Mouse (Mus musculus) layer of hippocampus, adult 2 months (tissue): ENCODE data around the gene Ms4a4d. TPM values are rescaled to one million over a fixed set of nuclear protein-coding genes. Genes with fewer than 3 reads are reported as not detected.
"Not testable (repeated sequence)": the region's sequence is repeated elsewhere in the genome, so short reads cannot be mapped to it uniquely, and the experiment has no call there.

Experiments used
- DNase-seq, 2 experiments: peaks; one replicate each; pipeline ENCODE4 v3.0.0; 2022; ENCODE audit warnings: low spot score in 2 of 2
- H3K27ac ChIP-seq: fragments of 200-600 bp; 2 replicates; pipeline ENCODE4 v1.8.1; 2022
- H3K4me3 ChIP-seq: fragments of 200-600 bp; 2 replicates; pipeline ENCODE4 v1.8.1; 2022; ENCODE audit warnings: mild to moderate bottlenecking
- CTCF ChIP-seq: fragments of 200-600 bp; conservative IDR thresholded peaks from 2 replicates; pipeline ENCODE4 v1.8.1; 2022; ENCODE audit warnings: antibody characterized with exemption, mild to moderate bottlenecking, moderate library complexity
- long read RNA-seq, 2 experiments: library from polyadenylated mRNA; stranded (forward); transcript quantifications; one replicate each; pipeline ENCODE4 v2.0.0; 2021; ENCODE audit warnings: borderline mapping rate in 2 of 2
- total RNA-seq, 2 experiments: library from RNA; stranded (reverse); gene quantifications; 2 replicates each; pipeline ENCODE4 v1.2.3; 2021

Ms4a4d gene
- total RNA-seq = not detected
- long read RNA-seq, experiment 1 = 0 reads
- long read RNA-seq, experiment 2 = 0 reads

DNA sequence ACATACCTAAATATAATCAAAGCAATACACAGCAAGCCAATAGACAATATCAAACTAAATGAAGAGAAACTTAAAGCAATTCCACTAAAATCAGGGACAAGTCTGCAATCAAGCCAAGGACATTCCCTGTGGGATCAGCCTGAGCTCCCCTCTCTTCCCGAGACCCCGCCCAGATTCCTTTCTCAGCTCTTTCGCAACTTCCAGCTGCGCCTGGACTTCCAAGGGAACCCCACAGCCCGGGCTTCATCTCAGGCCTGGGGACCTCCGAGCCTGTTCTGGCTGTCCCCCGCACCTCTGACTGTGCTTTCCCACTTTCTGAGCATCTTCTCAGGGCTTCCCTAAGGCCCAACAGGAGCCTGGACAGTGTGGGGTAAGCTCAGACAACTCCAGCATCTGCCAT lies at the start of gene Ms4a4d:
TSS of gene Ms4a4d (plus strand) at position 209 of the 400 bp plus-strand sequence.
- DNase-seq = no peak
- Histone ChIP-seq H3K27ac (no peak within 1 kb of the TSS), H3K4me3 (no peak within 1 kb of the TSS)
- TF ChIP-seq CTCF = no peak

DNA sequence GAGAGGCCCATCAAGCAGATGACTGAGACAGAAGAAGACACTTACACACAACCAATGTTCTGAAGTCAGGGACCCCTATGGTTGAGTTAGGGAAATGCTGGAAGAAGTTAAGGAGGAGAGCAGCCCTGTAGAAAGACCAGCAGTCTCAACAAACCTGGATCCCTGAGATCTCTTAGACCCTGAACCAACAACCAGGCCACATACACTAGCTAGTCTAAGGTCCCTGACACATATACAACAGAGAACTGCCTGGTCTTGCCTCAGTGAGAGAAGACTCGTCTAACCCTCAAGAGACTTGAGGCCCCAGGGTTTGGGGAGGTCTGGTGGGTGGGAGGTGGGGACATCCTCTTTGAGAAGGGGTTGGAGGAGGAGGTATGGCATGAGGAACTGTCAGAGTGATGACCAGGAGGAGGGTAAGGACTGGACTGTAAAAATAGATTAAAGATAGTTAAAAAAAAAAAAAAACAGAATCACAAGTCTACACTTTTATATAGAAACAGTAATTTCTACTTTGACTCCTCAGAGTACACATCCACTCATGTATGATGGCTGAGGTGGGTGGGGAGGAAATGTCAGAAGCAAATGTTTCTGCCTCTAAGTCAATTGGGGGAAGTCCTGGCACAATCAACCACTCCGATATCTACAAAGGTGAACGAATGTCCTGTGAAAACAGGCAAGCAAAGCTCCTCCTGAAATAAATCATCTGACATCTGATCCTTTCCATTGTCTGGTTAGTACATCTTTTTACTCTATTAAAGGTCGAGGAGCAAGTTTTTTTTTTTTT lies 45.0 kb upstream of the Ms4a4d start:
- H3K4me3 ChIP-seq = no peak overlapping the region
- no peak for TF ChIP-seq CTCF
- H3K27ac ChIP-seq = no peak overlapping the region
- no peak for DNase-seq

DNA sequence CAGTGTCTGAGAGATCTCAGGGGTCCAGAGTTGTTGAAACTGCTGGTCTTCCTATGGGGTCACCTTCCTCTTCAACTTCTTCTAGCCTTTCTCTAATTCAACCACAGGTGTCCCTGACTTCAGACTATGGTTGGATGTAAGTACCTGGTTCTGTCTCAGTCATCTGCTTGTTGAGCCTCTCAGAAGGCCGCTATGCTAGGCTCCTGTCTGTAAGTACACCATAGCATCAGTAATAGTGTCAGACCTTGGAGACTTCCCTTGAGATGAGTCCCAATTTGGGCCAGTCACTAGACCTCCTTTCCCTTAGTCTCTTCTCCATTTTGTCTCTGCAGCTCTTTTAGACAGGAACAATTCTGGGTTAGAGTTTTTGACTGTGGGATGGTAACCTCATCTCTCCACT lies 43.9 kb upstream of the Ms4a4d start:
- TF ChIP-seq CTCF = no peak
- Histone ChIP-seq H3K4me3 (no peak overlapping the region), H3K27ac (no peak overlapping the region)
- no peak for DNase-seq

DNA sequence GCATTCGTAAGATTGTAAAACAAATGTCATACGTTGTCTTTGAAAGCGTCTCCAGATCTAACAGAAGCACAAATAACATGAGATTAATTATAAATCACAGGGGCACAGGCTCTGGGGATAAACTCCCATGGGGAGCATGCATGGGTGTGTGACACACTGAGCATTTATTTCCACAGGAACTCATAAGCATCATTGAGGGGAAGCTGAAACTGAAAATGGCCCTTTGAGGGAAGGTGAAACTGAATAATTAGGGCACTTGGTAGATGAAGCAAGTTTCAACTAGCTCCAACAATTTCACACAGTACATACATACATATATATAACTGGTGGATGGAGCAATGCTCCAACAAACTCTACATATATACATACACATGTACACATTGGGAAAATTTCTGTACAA lies 42.1 kb upstream of the Ms4a4d start:
- Histone ChIP-seq H3K27ac (no peak overlapping the region), H3K4me3 (no peak overlapping the region)
- TF ChIP-seq CTCF = no peak
- DNase-seq = no peak

DNA sequence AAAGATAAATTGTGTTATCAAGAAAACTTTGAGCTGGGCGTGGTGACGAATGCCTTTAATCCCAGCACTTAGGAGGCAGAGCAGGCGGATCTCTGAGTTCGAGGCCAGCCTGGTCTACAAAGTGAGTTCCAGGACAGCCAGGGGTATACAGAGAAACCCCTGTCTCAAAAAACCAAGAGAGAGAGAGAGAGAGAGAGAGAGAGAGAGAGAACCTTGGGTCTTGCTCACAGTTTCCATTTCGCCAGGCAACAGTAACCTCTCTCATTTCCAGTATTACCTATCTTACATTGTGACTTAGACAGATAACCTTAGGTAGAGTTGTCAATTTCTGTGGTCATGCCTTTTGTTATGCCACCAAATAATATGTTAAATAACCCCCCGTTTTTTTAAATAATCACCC lies 40.2 kb upstream of the Ms4a4d start:
- no peak for DNase-seq
- Histone ChIP-seq H3K4me3 (no peak overlapping the region), H3K27ac (no peak overlapping the region)
- no peak for TF ChIP-seq CTCF

DNA sequence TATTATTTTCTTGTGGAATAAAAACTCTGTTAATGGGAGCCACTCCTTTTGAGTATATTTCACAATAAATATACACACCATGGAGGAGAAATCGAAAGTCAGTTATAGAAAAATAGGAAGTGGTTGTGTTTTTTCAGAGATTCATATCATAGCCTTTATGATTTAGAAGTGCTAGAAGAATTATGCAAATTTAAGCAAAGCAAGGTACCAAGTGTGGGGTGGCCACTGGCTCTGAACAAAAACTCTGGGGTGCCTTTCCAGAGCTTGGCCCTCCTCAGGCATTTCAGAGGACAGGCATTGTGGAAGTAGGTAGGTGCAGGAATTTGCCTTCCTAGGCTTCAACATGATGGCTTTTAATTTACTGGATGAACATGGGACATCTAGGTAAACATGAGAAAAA lies 39.3 kb upstream of the Ms4a4d start:
- not testable (repeated sequence) for DNase-seq, H3K27ac ChIP-seq, H3K4me3 ChIP-seq

DNA sequence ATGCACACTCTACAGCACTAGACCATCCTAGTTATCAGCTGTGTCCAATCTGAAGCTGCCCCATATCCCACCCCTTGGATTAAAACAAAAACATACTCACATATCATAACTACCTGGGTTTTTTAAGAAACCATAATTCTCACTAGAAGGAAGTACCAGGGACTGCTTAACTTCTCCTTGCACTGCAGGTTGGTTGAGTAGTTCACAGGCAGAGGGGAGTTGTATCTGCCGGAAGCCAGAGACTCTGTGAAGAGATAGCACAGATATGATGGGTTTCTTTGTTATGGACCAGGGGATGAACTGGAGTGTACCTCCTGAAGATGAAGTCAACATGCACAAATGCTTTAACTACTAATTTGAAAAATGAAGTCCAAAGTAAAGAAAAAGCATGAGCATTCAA lies 35.8 kb upstream of the Ms4a4d start:
- no peak for DNase-seq
- no peak overlapping the region for H3K27ac ChIP-seq
- H3K4me3 ChIP-seq = no peak overlapping the region
- TF ChIP-seq CTCF = no peak

DNA sequence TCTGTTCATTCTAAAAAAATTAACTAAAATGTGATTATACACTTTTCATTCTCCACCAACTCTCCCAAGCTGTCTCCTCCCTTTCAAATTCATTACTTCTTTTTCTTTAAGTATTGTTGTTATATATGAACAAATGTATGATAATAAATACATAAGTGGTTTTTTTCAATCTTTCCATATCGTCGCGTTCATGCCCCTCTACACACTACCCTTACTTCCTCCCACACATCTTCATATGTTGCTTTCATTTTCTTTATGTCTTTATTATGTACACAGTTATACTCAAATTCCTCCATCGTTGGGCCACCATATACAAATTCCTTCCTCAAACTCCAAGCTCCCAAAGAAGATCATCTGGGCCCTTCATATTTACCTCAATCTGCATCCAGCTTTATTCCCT lies 35.3 kb upstream of the Ms4a4d start:
- no peak overlapping the region for H3K4me3 ChIP-seq
- DNase-seq = no peak
- H3K27ac ChIP-seq = no peak overlapping the region
- no peak for TF ChIP-seq CTCF

DNA sequence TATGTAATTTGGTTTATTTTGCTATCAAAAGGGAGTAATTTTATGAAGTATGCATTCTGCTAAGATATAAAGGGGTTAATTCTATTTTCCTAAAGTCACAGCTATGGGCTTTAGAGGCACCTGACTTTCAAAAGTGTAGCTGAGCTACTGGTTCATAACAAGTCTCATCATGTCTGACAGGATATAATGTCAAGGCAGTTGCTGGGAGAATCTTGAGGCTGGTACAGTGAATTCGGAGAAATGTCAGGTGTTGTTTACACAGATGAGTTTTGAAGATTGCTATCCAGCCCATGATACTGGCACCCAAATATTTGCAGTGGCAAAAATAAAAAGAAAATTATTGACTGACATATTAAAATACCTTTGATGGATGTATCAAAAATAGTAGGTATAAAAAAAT lies 31.7 kb upstream of the Ms4a4d start:
- Histone ChIP-seq H3K4me3 (no peak overlapping the region), H3K27ac (no peak overlapping the region)
- no peak for DNase-seq
- TF ChIP-seq CTCF = no peak

DNA sequence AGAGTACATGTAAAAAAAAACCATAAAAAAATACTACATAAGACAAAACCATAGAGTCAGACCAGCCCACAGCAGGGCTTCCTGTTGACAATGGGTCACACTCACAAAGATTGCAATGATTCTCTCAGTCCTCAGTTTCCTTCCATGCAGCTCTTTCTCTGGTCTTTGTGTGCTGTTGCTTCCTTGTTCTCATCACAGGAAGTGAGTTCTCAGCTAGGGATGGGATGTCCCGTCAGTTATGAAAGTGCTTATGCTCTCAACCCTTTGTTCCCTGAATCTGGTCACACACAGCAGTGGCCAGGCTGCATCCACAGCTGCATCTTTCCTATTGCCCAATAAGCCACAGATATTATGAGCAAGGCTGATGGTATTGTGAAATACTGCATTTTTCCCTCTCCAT lies 23.1 kb upstream of the Ms4a4d start:
- DNase-seq = no peak
- no peak for TF ChIP-seq CTCF
- Histone ChIP-seq H3K27ac (no peak overlapping the region), H3K4me3 (no peak overlapping the region)

DNA sequence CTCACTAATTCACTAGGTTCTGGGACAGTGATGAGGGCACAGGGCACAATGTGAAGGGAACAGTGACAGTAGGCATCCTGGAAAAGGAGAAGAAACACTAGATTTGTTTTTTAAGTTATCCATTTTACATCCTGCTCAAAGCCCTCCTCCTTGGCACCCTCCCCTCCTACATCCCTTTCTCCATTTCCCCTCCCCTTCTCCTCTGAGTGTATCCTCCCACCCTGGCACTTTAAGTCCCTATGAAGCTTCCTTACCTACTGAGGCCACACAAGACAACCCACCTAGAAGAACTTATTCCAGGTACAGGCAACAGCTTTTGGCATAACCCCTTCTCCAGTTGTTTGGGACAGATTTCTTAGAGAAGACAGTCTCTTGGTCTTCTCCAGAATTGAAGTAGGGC lies 20.4 kb upstream of the Ms4a4d start, which contains the start of gene Ms4a6b:
TSS of gene Ms4a6b (plus strand) at position 267 of the 400 bp plus-strand sequence.
- TF ChIP-seq CTCF = no peak
- DNase-seq = no peak
- no peak within 1 kb of the TSS for H3K4me3 ChIP-seq
- no peak within 1 kb of the TSS for H3K27ac ChIP-seq

DNA sequence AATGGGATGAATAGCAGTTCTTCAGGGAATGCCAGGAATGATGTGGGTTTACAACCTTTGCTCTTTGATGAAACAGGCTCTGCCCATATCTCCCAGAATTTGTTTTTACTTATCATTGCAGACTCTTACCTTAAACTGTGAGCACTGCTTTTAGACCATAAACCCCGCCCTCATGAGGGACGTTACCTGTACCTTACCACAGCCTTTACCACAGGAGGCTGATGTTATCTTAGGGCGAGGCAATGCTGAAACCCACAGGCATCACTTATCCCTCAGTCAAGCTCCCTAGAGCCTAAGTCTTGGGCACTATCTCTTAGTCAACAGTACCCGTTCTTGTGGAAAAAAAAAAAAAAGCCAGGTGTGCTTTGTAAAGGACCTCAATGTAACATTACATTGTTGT lies 19.8 kb upstream of the Ms4a4d start:
- no peak for DNase-seq
- TF ChIP-seq CTCF = no peak
- no peak overlapping the region for H3K4me3 ChIP-seq
- no peak overlapping the region for H3K27ac ChIP-seq

DNA sequence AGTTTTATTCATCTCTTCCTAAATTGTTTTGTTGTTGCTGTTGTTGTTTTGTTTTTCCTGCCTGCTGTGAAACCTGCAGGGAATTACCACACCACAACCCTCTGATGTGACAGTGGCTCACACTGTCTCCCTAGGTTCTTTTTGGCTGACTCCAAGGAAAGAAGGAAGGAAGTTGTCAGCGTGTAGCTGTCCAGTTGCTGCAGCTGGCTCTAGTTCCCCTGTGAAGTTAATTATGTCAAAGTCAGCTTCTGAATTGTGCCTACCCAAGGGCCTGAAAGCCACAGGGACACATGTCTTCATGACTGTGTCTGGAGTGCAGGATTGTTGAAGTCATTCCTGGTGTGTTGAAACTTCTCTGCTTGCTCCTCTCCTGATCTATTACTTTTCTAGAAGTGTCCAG lies 19.2 kb upstream of the Ms4a4d start:
- DNase-seq, H3K27ac ChIP-seq, H3K4me3 ChIP-seq: not testable (repeated sequence)

DNA sequence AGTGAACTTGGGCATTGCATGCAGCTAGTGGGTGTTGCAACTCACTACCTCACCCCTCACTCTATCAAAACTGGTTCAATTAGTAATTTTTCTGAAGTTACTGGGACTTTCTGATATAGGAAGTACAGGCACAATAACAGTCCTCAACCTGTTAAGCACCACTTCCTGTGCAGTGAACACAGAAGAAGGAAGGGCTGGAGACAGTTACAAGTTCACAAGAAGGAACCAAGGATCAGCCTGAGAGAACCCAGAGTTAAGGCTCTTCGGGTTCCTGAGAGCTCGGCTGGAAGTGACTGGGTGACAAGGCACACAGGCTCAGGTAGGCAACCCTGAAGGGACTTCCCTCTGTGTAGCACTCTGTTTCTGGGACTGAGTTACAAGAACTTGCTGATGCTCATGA lies 18.2 kb upstream of the Ms4a4d start:
- not testable (repeated sequence) for H3K27ac ChIP-seq, DNase-seq, H3K4me3 ChIP-seq
